Mouse (Mus musculus): ENCODE data around the gene Rhbdl2. TPM values are rescaled to one million over a fixed set of nuclear protein-coding genes. Genes with fewer than 3 reads are reported as not detected.

Rhbdl2 gene
- total and polyA plus RNA-seq, 3 experiments, result 0.11 TPM; not detected in 2

- H3K36me3 ChIP-seq (replicated peaks), result peaks cover 30% of the 10 kb centered on the region
- TF ChIP-seq GATA1 (IDR thresholded peaks at IDR 0.05; ENCODE audit: borderline replicate concordance, low read length) (no peak), CTCF (IDR thresholded peaks at IDR 0.05; ENCODE audit: low read depth, low read length) (no peak), POLR2AphosphoS5 (IDR thresholded peaks at IDR 0.05; ENCODE audit: insufficient replicate concordance, low read depth, low read length) (no peak), TAL1 (conservative IDR thresholded peaks at IDR 0.05; ENCODE audit: low read depth, low read length) (no peak), GATA2 (IDR thresholded peaks at IDR 0.05; ENCODE audit: borderline replicate concordance, low read depth, low read length) (no peak)
- H3K9me3 ChIP-seq (replicated peaks), result no peaks in the 10 kb centered on the region
- ATAC-seq (ENCODE audit: extremely low read depth, insufficient number of reproducible peaks, low FRiP score, poor library complexity, severe bottlenecking) (no peak), DNase-seq (ENCODE audit: low spot score) (peak; percentile 42)
- peaks cover 14% of the 10 kb centered on the region for H3K27me3 ChIP-seq (ENCODE audit: insufficient read depth, low read length)
- peaks cover 40% of the 10 kb centered on the region for H3K4me1 ChIP-seq (ENCODE audit: insufficient read depth, low read depth, low read length)
- peak overlapping the region; percentile 87 for H3K4me3 ChIP-seq (ENCODE audit: low read depth, low read length)
These were observed 38.1 kb upstream of the Rhbdl2 start for GRCm38 (mm10) chr4:123749484-123750130.

- ATAC-seq (ENCODE audit: extremely low read depth, insufficient number of reproducible peaks, low FRiP score, poor library complexity, severe bottlenecking) (peak; percentile 86), DNase-seq (ENCODE audit: low spot score) (peak; percentile 92)
- TF ChIP-seq TAL1 (conservative IDR thresholded peaks at IDR 0.05; ENCODE audit: low read depth, low read length) (no peak), POLR2AphosphoS5 (IDR thresholded peaks at IDR 0.05; ENCODE audit: insufficient replicate concordance, low read depth, low read length) (no peak), CTCF (IDR thresholded peaks at IDR 0.05; ENCODE audit: low read depth, low read length) (no peak)
- Histone ChIP-seq H3K4me1 (ENCODE audit: insufficient read depth, low read depth, low read length) (peaks cover 39% of the 10 kb centered on the region), H3K27me3 (ENCODE audit: insufficient read depth, low read length) (peaks cover 14% of the 10 kb centered on the region), H3K9me3 (replicated peaks) (no peaks in the 10 kb centered on the region), H3K4me3 (ENCODE audit: low read depth, low read length) (peak within 1 kb of the TSS; percentile 87), H3K36me3 (replicated peaks) (peaks cover 24% of the 10 kb centered on the region)
These were observed 37.5 kb upstream of the Rhbdl2 start, which contains the start of gene Akirin1 for GRCm38 (mm10) chr4:123750152-123750651. Akirin1 (minus strand) TSS chr4:123750345.

GRCm38 (mm10) chr4:123750707-123751312 is 36.9 kb upstream of the Rhbdl2 start:
- H3K4me1 ChIP-seq (ENCODE audit: insufficient read depth, low read depth, low read length), result peaks cover 36% of the 10 kb centered on the region
- no peak for DNase-seq (ENCODE audit: low spot score)
- H3K27me3 ChIP-seq (ENCODE audit: insufficient read depth, low read length), result peaks cover 14% of the 10 kb centered on the region
- ATAC-seq (ENCODE audit: extremely low read depth, insufficient number of reproducible peaks, low FRiP score, poor library complexity, severe bottlenecking), result no peak
- no peaks in the 10 kb centered on the region for H3K9me3 ChIP-seq (replicated peaks)
- H3K4me3 ChIP-seq (ENCODE audit: low read depth, low read length), result peak overlapping the region; percentile 87
- H3K36me3 ChIP-seq (replicated peaks), result peaks cover 18% of the 10 kb centered on the region
- no peak for TF ChIP-seq TAL1 (conservative IDR thresholded peaks at IDR 0.05; ENCODE audit: low read depth, low read length)
- TF ChIP-seq POLR2AphosphoS5 (IDR thresholded peaks at IDR 0.05; ENCODE audit: insufficient replicate concordance, low read depth, low read length), result no peak
- TF ChIP-seq GATA1 (IDR thresholded peaks at IDR 0.05; ENCODE audit: borderline replicate concordance, low read length), result no peak
- no peak for TF ChIP-seq GATA2 (IDR thresholded peaks at IDR 0.05; ENCODE audit: borderline replicate concordance, low read depth, low read length)
- TF ChIP-seq CTCF (IDR thresholded peaks at IDR 0.05; ENCODE audit: low read depth, low read length), result no peak

DNA sequence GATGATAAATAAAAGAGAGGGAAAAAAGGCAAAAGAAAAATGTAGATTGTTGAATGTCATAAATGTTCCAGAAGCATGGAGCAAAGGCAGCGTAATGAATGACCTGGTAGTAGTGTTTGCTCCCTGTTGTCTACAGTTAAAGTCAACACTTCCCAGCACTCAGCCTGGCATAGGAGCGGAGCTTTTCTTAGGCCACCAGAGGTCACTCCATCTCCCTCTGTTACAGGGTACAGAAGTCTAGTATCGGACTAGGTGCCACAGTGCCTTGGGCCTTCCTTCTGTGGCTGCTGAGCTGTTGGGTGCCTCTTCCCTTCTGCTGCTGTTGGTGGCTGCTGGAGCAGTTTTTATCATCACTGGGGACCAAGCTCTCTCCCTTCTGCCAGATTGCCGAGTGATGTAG is 29.4 kb upstream of the Rhbdl2 start:
- ATAC-seq (ENCODE audit: extremely low read depth, insufficient number of reproducible peaks, low FRiP score, poor library complexity, severe bottlenecking), result no peak
- DNase-seq (ENCODE audit: low spot score), result no peak
- Histone ChIP-seq H3K36me3 (replicated peaks) (no peaks in the 10 kb centered on the region), H3K4me1 (ENCODE audit: insufficient read depth, low read depth, low read length) (peaks cover under 1% of the 10 kb centered on the region; the same call in 1 of the 2 replicates), H3K27me3 (ENCODE audit: insufficient read depth, low read length) (peaks cover 15% of the 10 kb centered on the region), H3K9me3 (replicated peaks) (no peaks in the 10 kb centered on the region), H3K4me3 (ENCODE audit: low read depth, low read length) (no peak overlapping the region)
- TF ChIP-seq POLR2AphosphoS5 (IDR thresholded peaks at IDR 0.05; ENCODE audit: insufficient replicate concordance, low read depth, low read length) (no peak), GATA2 (IDR thresholded peaks at IDR 0.05; ENCODE audit: borderline replicate concordance, low read depth, low read length) (no peak), TAL1 (conservative IDR thresholded peaks at IDR 0.05; ENCODE audit: low read depth, low read length) (no peak), GATA1 (IDR thresholded peaks at IDR 0.05; ENCODE audit: borderline replicate concordance, low read length) (no peak), CTCF (IDR thresholded peaks at IDR 0.05; ENCODE audit: low read depth, low read length) (no peak)

- no peak for ATAC-seq (ENCODE audit: extremely low read depth, insufficient number of reproducible peaks, low FRiP score, poor library complexity, severe bottlenecking)
These were observed 22.6 kb upstream of the Rhbdl2 start for GRCm38 (mm10) chr4:123765071-123765470.

DNA sequence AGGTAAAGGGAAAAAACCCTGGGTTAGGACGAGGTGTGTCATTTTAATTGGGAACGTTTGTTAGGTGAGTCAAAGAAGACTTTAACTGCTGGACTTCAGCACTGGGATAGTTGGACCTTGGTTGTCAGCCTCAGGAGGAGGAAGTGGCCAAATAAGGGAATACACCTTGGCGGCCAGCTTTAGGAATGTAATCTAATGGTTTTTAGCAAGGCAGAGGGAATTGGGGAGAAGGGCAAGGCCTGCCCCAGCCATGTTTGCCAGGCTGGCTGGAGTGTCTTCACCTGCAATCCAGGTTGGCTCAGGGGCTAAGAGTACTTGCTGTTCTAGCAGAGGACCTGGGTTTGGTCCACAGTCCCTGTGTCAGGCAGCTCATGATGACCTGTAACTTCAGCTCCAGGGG is 19.9 kb upstream of the Rhbdl2 start:
- no peak for ATAC-seq (ENCODE audit: extremely low read depth, insufficient number of reproducible peaks, low FRiP score, poor library complexity, severe bottlenecking)
- no peak overlapping the region for H3K4me3 ChIP-seq (ENCODE audit: low read depth, low read length)
- peaks cover 7% of the 10 kb centered on the region for H3K27me3 ChIP-seq (ENCODE audit: insufficient read depth, low read length)
- no peak for TF ChIP-seq TAL1 (conservative IDR thresholded peaks at IDR 0.05; ENCODE audit: low read depth, low read length)
- TF ChIP-seq CTCF (IDR thresholded peaks at IDR 0.05; ENCODE audit: low read depth, low read length), result no peak
- TF ChIP-seq GATA1 (IDR thresholded peaks at IDR 0.05; ENCODE audit: borderline replicate concordance, low read length), result no peak
- no peak for TF ChIP-seq GATA2 (IDR thresholded peaks at IDR 0.05; ENCODE audit: borderline replicate concordance, low read depth, low read length)
- TF ChIP-seq POLR2AphosphoS5 (IDR thresholded peaks at IDR 0.05; ENCODE audit: insufficient replicate concordance, low read depth, low read length), result no peak
- no peaks in the 10 kb centered on the region for H3K36me3 ChIP-seq (replicated peaks)
- no peaks in the 10 kb centered on the region for H3K4me1 ChIP-seq (ENCODE audit: insufficient read depth, low read depth, low read length)
- H3K9me3 ChIP-seq (replicated peaks), result no peaks in the 10 kb centered on the region
- DNase-seq (ENCODE audit: low spot score), result no peak

More at GRCm38 (mm10) chr4:123765071-123765470, 22.6 kb upstream of the Rhbdl2 start:
- Histone ChIP-seq H3K4me1 (ENCODE audit: insufficient read depth, low read depth, low read length) (no peaks in the 10 kb centered on the region), H3K9me3 (replicated peaks) (no peaks in the 10 kb centered on the region), H3K27me3 (ENCODE audit: insufficient read depth, low read length) (peaks cover 9% of the 10 kb centered on the region), H3K4me3 (ENCODE audit: low read depth, low read length) (no peak overlapping the region), H3K36me3 (replicated peaks) (no peaks in the 10 kb centered on the region)
- DNase-seq (ENCODE audit: low spot score), result no peak
- TF ChIP-seq GATA1 (IDR thresholded peaks at IDR 0.05; ENCODE audit: borderline replicate concordance, low read length) (no peak), CTCF (IDR thresholded peaks at IDR 0.05; ENCODE audit: low read depth, low read length) (no peak), TAL1 (conservative IDR thresholded peaks at IDR 0.05; ENCODE audit: low read depth, low read length) (no peak), GATA2 (IDR thresholded peaks at IDR 0.05; ENCODE audit: borderline replicate concordance, low read depth, low read length) (no peak), POLR2AphosphoS5 (IDR thresholded peaks at IDR 0.05; ENCODE audit: insufficient replicate concordance, low read depth, low read length) (no peak)
